8 mouse cellular contexts compared by ENCODE assay signal in genomic region chrX:136975397-136975796, GRCm38 (mm10). TPM values are rescaled to one million over a fixed set of nuclear protein-coding genes. Genes with fewer than 3 reads are reported as not detected.
DNase-seq lines count a peak whose midpoint lies in the region; ATAC-seq and TF ChIP-seq lines count a peak whose summit lies in the region.
"Not testable (repeated sequence)": the region's sequence is repeated elsewhere in the genome, so short reads cannot be mapped to it uniquely, and the experiment has no call there.
"Had no signal": no experiment of that assay in that cellular context is flagged by ENCODE, and none has a peak within 500 bp of the region (broad histone marks: within the 10 kb centered on the region; RNA-seq: fewer than 3 reads in every experiment).

Gene Tmsb15b2 (minus strand): TSS chrX:136975497.

- H3K4me2 ChIP-seq in heart, embryonic 15.5 days = peak within 1 kb of the TSS; percentile 64
- H3K4me2 ChIP-seq in intestine, postnatal 0 days (replicated peaks; ENCODE audit: low read depth) = peak within 1 kb of the TSS; percentile 63
- peak within 1 kb of the TSS; percentile 42 for H3K4me2 ChIP-seq in liver, embryonic 16.5 days (ENCODE audit: low read depth, low read length)
- peak within 1 kb of the TSS; percentile 41 for H3K4me2 ChIP-seq in neural tube, embryonic 11.5 days (ENCODE audit: low read depth)

- H3K27ac ChIP-seq in forebrain, embryonic 10.5 days; heart, embryonic 15.5 days; intestine, postnatal 0 days (ENCODE audit: low read depth, low read length); liver, embryonic 16.5 days (ENCODE audit: low read length); neural tube, embryonic 11.5 days (ENCODE audit: low read depth, low read length): not testable (repeated sequence)

- not testable (repeated sequence) for H3K36me3 ChIP-seq in forebrain, embryonic 10.5 days (replicated peaks); heart, embryonic 15.5 days; intestine, postnatal 0 days (ENCODE audit: control insufficient read depth, insufficient read depth); liver, embryonic 16.5 days (ENCODE audit: control insufficient read depth, insufficient read depth); neural tube, embryonic 11.5 days (ENCODE audit: control insufficient read depth, insufficient read depth, low read length)

- TF ChIP-seq CTCF in intestine, postnatal 0 days (IDR thresholded peaks at IDR 0.05; ENCODE audit: low read depth) = not testable (repeated sequence)

- DNase-seq in adrenal gland, postnatal 25 days; forebrain, embryonic 10.5 days (ENCODE audit: extremely low spot score, low spot score); left cerebral cortex, adult 8-10 months (ENCODE audit: low spot score in 2 of 2); neural tube, embryonic 11.5 days (ENCODE audit: low spot score): not testable (repeated sequence)

- H3K4me3 ChIP-seq in forebrain, embryonic 10.5 days = peak within 1 kb of the TSS; percentile 53
- H3K4me3 ChIP-seq in heart, embryonic 15.5 days = peak within 1 kb of the TSS; percentile 51
- peak within 1 kb of the TSS; percentile 33 for H3K4me3 ChIP-seq in intestine, postnatal 0 days (ENCODE audit: low read depth, low read length)
- H3K4me3 ChIP-seq in liver, embryonic 16.5 days (ENCODE audit: low read depth, low read length) = peak within 1 kb of the TSS; percentile 44; the same call in 1 of the 2 replicates
- peak within 1 kb of the TSS; percentile 34 for H3K4me3 ChIP-seq in neural tube, embryonic 11.5 days (ENCODE audit: low read depth, low read length)

- 88% methylated on average over 6 of the region's 6 CpGs for WGBS in forebrain, embryonic 10.5 days
- 83% methylated on average over 6 of the region's 6 CpGs for WGBS in heart, embryonic 15.5 days
- 83% methylated on average over 6 of the region's 6 CpGs for WGBS in intestine, postnatal 0 days
- 65% methylated on average over 6 of the region's 6 CpGs for WGBS in liver, embryonic 16.5 days (ENCODE audit: insufficient replicate concordance)
- 84% methylated on average over 6 of the region's 6 CpGs for WGBS in neural tube, embryonic 11.5 days

- ATAC-seq in heart, embryonic 15.5 days (replicated peaks; ENCODE audit: insufficient number of reproducible peaks, insufficient read depth, low FRiP score, low read depth); intestine, postnatal 0 days; liver, embryonic 16.5 days (ENCODE audit: low read depth); neural tube, embryonic 11.5 days (ENCODE audit: insufficient read depth, low FRiP score, low TSS enrichment): not testable (repeated sequence)

- peak within 1 kb of the TSS; percentile 46 for H3K9ac ChIP-seq in heart, embryonic 15.5 days
- H3K9ac ChIP-seq in intestine, postnatal 0 days (ENCODE audit: low read depth, low read length); liver, embryonic 16.5 days (ENCODE audit: low read depth, low read length); neural tube, embryonic 11.5 days (ENCODE audit: low read length): not testable (repeated sequence)

- H3K4me1 ChIP-seq in forebrain, embryonic 10.5 days; heart, embryonic 15.5 days (replicated peaks); intestine, postnatal 0 days (replicated peaks; ENCODE audit: control insufficient read depth, insufficient read depth, low read length); liver, embryonic 16.5 days (ENCODE audit: control insufficient read depth, low read depth, low read length); neural tube, embryonic 11.5 days (ENCODE audit: control insufficient read depth, insufficient read depth, low read length): not testable (repeated sequence)

- not testable (repeated sequence) for H3K9me3 ChIP-seq in forebrain, embryonic 10.5 days; heart, embryonic 15.5 days (replicated peaks); intestine, postnatal 0 days (ENCODE audit: control insufficient read depth); liver, embryonic 16.5 days (replicated peaks; ENCODE audit: control insufficient read depth, low read length); neural tube, embryonic 11.5 days (ENCODE audit: control insufficient read depth, low read length)

- H3K27me3 ChIP-seq in forebrain, embryonic 10.5 days (ENCODE audit: poor library complexity, severe bottlenecking); heart, embryonic 15.5 days; intestine, postnatal 0 days (replicated peaks; ENCODE audit: control insufficient read depth, insufficient read depth, low read length); liver, embryonic 16.5 days (ENCODE audit: control insufficient read depth, insufficient read depth, low read depth, low read length); neural tube, embryonic 11.5 days (ENCODE audit: control insufficient read depth, insufficient read depth, low read length): not testable (repeated sequence)

RNA-seq across cellular contexts. Expression of gene Tmsb15b2, which starts in this region (rescaled TPM):
- 15.4 and 16.3 TPM in 2 replicates for total RNA-seq in adrenal gland, postnatal 25 days (2021)
- 39.9 and 42.3 TPM in 2 replicates for polyA plus RNA-seq in forebrain, embryonic 10.5 days (2016; fragmentation: Nextera tagmentation; extraction: Ambion mirVana)
- polyA plus RNA-seq in heart, embryonic 15.5 days (2015; fragmentation: Nextera tagmentation; extraction: Ambion mirVana) = 11.0 and 15.5 TPM in 2 replicates
- 56.8 and 62.6 TPM in 2 replicates for polyA plus RNA-seq in intestine, postnatal 0 days (2015; fragmentation: Nextera tagmentation; extraction: Ambion mirVana)
- total RNA-seq in left cerebral cortex, adult 8-10 months (2022) = 10 to 100 TPM; 10.5 to 27.6 (median 20.0) TPM
- 7.2 and 7.7 TPM in 2 replicates for polyA plus RNA-seq in liver, embryonic 16.5 days (2015; fragmentation: Nextera tagmentation; extraction: Ambion mirVana)
- polyA plus RNA-seq in neural tube, embryonic 11.5 days (2014; fragmentation: Nextera tagmentation; extraction: Ambion mirVana) = 54.1 and 56.2 TPM in 2 replicates
- total RNA-seq: G1E had no signal
- polyA plus RNA-seq: G1E had no signal
